Mouse (Mus musculus) mesoderm, embryonic 11.5 days (tissue): ENCODE measurements around the gene Zfp697.
"Not testable (repeated sequence)": the region's sequence is repeated elsewhere in the genome, so short reads cannot be mapped to it uniquely, and the experiment has no call there.

ENCODE experiments used
- DNase-seq: peaks from one replicate; pipeline ENCODE4 v3.0.0-alpha.2; 2012; ENCODE audit warnings: low read depth, low spot score

Zfp697 gene

GRCm38 (mm10) chr3:98418991-98419785 is 36.9 kb downstream of the Zfp697 start:
- DNase-seq: no peak

- no peak for DNase-seq
Observed at GRCm38 (mm10) chr3:98419786-98420070, 37.5 kb downstream of the Zfp697 start.

- DNase-seq: no peak
Observed at GRCm38 (mm10) chr3:98422926-98423325, 40.7 kb downstream of the Zfp697 start.

GRCm38 (mm10) chr3:98426749-98427148 is 44.5 kb downstream of the Zfp697 start:
- no peak for DNase-seq

- DNase-seq: no peak
Observed at GRCm38 (mm10) chr3:98427260-98427599, 45.0 kb downstream of the Zfp697 start.

GRCm38 (mm10) chr3:98427600-98428448 is 45.6 kb downstream of the Zfp697 start:
- peak; percentile 80 for DNase-seq

GRCm38 (mm10) chr3:98428449-98428775 is 46.2 kb downstream of the Zfp697 start:
- no peak for DNase-seq

- DNase-seq: no peak
Observed at GRCm38 (mm10) chr3:98428928-98429525, 46.8 kb downstream of the Zfp697 start.

GRCm38 (mm10) chr3:98434088-98434816 is 52.0 kb downstream of the Zfp697 start:
- DNase-seq: peak; percentile 45

GRCm38 (mm10) chr3:98435030-98435429 is 52.8 kb downstream of the Zfp697 start:
- no peak for DNase-seq

GRCm38 (mm10) chr3:98442245-98442644 is 60.0 kb downstream of the Zfp697 start:
- DNase-seq: not testable (repeated sequence)

- not testable (repeated sequence) for DNase-seq
Observed at GRCm38 (mm10) chr3:98443149-98443779, 61.0 kb downstream of the Zfp697 start.

- DNase-seq: not testable (repeated sequence)
Observed at GRCm38 (mm10) chr3:98443924-98444323, 61.7 kb downstream of the Zfp697 start.

GRCm38 (mm10) chr3:98453786-98454185 is 71.5 kb downstream of the Zfp697 start:
- not testable (repeated sequence) for DNase-seq

GRCm38 (mm10) chr3:98457026-98457425 is 74.8 kb downstream of the Zfp697 start, which contains the start of gene Gm4450:
Gene Gm4450, minus strand, starts transcription at chr3:98457126.
- DNase-seq: not testable (repeated sequence)

- DNase-seq: not testable (repeated sequence)
Observed at GRCm38 (mm10) chr3:98469323-98469722, 87.1 kb downstream of the Zfp697 start.

- not testable (repeated sequence) for DNase-seq
Observed at GRCm38 (mm10) chr3:98471057-98471456, 88.8 kb downstream of the Zfp697 start.

GRCm38 (mm10) chr3:98471499-98471898 is 89.2 kb downstream of the Zfp697 start:
- not testable (repeated sequence) for DNase-seq

GRCm38 (mm10) chr3:98494184-98494583 is 111.9 kb downstream of the Zfp697 start:
- not testable (repeated sequence) for DNase-seq

GRCm38 (mm10) chr3:98495055-98495454 is 112.8 kb downstream of the Zfp697 start:
- DNase-seq: not testable (repeated sequence)

- DNase-seq: not testable (repeated sequence)
Observed at GRCm38 (mm10) chr3:98496762-98497161, 114.5 kb downstream of the Zfp697 start.
